In the genomic region with DNA sequence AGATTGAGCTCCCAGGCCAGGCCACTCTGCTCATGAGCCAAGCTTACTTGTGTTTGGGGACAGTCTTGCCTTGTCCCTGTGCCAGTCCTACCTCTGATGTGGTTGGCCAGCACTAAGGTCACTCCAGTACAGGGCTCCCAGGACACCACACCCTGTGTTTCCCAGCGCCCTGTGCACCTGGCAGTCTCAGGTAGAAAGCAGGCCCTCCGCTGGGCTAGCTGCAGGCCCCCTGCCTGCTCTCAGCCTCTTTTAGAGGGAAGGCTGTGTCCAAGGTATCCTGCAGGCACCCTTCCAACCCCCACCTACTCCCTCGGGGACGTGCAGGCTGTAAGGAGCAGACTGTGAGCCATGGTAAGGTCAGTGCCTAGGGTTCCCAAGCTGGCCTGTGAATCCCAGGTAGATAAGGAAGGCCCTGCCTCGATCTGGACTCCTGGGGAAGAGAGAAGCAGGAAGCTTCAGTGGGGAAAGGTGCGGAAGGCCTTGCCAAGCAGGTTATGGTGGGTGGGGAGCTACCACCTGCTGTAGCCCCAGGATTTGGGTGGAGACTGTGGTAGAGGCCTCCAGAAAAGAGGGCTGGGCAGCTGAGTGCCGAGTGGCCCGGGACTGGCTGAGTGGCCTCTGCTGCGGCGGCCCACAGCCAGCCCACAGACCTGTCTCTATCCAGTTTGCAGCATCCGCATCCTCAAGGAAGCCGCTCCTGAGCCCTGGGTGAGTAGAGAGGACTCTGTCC, we compare ENCODE assay signal across 12 mouse cellular contexts. TPM values are rescaled to one million over a fixed set of nuclear protein-coding genes. Genes with fewer than 3 reads are reported as not detected.
DNase-seq lines count a peak whose midpoint lies in the region; ATAC-seq lines count a peak whose summit lies in the region.
"Had no signal": no experiment of that assay in that cellular context is flagged by ENCODE, and none has a peak within 500 bp of the region (broad histone marks: within the 10 kb centered on the region; RNA-seq: fewer than 3 reads in every experiment).

No protein-coding gene starts in this region.

- WGBS in embryonic facial prominence, embryonic 12.5 days: 78% methylated on average over 12 of the region's 12 CpGs
- 80% methylated on average over 12 of the region's 12 CpGs for WGBS in embryonic facial prominence, embryonic 10.5 days
- 71% methylated on average over 12 of the region's 12 CpGs for WGBS in kidney, embryonic 14.5 days

- no peak overlapping the region for H3K4me3 ChIP-seq in embryonic facial prominence, embryonic 12.5 days
- no peak overlapping the region for H3K4me3 ChIP-seq in embryonic facial prominence, embryonic 10.5 days
- H3K4me3 ChIP-seq in kidney, embryonic 14.5 days (ENCODE audit: low read length): no peak overlapping the region
- H3K4me3 ChIP-seq: neural tube, embryonic 15.5 days had no signal

- no peak overlapping the region for H3K27ac ChIP-seq in embryonic facial prominence, embryonic 12.5 days
- no peak overlapping the region for H3K27ac ChIP-seq in embryonic facial prominence, embryonic 10.5 days (replicated peaks)
- no peak overlapping the region for H3K27ac ChIP-seq in kidney, embryonic 14.5 days (ENCODE audit: low read depth, low read length)
- H3K27ac ChIP-seq: macrophage; neural tube, embryonic 15.5 days had no signal

- H3K4me2 ChIP-seq in embryonic facial prominence, embryonic 12.5 days (replicated peaks): no peak overlapping the region
- H3K4me2 ChIP-seq in kidney, embryonic 14.5 days (replicated peaks; ENCODE audit: low read depth, low read length): no peak overlapping the region
- H3K4me2 ChIP-seq: neural tube, embryonic 15.5 days had no signal

- no peaks in the 10 kb centered on the region for H3K27me3 ChIP-seq in embryonic facial prominence, embryonic 12.5 days
- H3K27me3 ChIP-seq in embryonic facial prominence, embryonic 10.5 days (replicated peaks; ENCODE audit: low read depth, poor library complexity, severe bottlenecking): no peaks in the 10 kb centered on the region
- H3K27me3 ChIP-seq in kidney, embryonic 14.5 days (ENCODE audit: control insufficient read depth, insufficient read depth, low read length): no peaks in the 10 kb centered on the region
- H3K27me3 ChIP-seq: neural tube, embryonic 15.5 days had no signal

- H3K36me3 ChIP-seq in embryonic facial prominence, embryonic 12.5 days: no peaks in the 10 kb centered on the region
- no peaks in the 10 kb centered on the region for H3K36me3 ChIP-seq in embryonic facial prominence, embryonic 10.5 days (replicated peaks)
- H3K36me3 ChIP-seq in kidney, embryonic 14.5 days (ENCODE audit: control insufficient read depth, insufficient read depth, low read length): no peaks in the 10 kb centered on the region
- H3K36me3 ChIP-seq: neural tube, embryonic 15.5 days had no signal

- H3K4me1 ChIP-seq in embryonic facial prominence, embryonic 12.5 days: peaks cover 4% of the 10 kb centered on the region; the same call in 1 of the 2 replicates
- H3K4me1 ChIP-seq in embryonic facial prominence, embryonic 10.5 days: peaks cover 20% of the 10 kb centered on the region
- 0 out of 2 replicates have a peak, but pooled peaks cover 2% of the 10 kb centered on the region for H3K4me1 ChIP-seq in kidney, embryonic 14.5 days (ENCODE audit: control insufficient read depth, insufficient read depth, low read length)
- H3K4me1 ChIP-seq: neural tube, embryonic 15.5 days had no signal

- no peak for ATAC-seq in embryonic facial prominence, embryonic 12.5 days (ENCODE audit: insufficient number of reproducible peaks, insufficient read depth, low FRiP score, low TSS enrichment)
- no peak for ATAC-seq in kidney, embryonic 14.5 days (ENCODE audit: low FRiP score, low TSS enrichment)
- ATAC-seq: activated CD4-positive, CD25-positive, alpha-beta regulatory T cell, adult 4 months had no signal

- H3K9me3 ChIP-seq in embryonic facial prominence, embryonic 12.5 days: no peaks in the 10 kb centered on the region
- H3K9me3 ChIP-seq in embryonic facial prominence, embryonic 10.5 days: no peaks in the 10 kb centered on the region
- H3K9me3 ChIP-seq in kidney, embryonic 14.5 days (ENCODE audit: control insufficient read depth, low read length): no peaks in the 10 kb centered on the region
- H3K9me3 ChIP-seq: neural tube, embryonic 15.5 days had no signal

- no peak for DNase-seq in embryonic facial prominence, embryonic 10.5 days (ENCODE audit: low spot score)
- DNase-seq in kidney, adult 11 months: no peak
- peak; percentile 45 to 55 for DNase-seq in urinary bladder, adult 18-20 months (ENCODE audit: low spot score in 2 of 2)
- DNase-seq in urinary bladder, postnatal 4 days (ENCODE audit: low spot score in 2 of 2): no peak
- no peak for DNase-seq in cerebellum, postnatal 10 days
- DNase-seq in thymus, adult 18-20 months: no peak
- DNase-seq: right cerebral cortex, adult 18-20 months had no signal

- peak overlapping the region; percentile 17; the same call in 1 of the 2 replicates for H3K9ac ChIP-seq in embryonic facial prominence, embryonic 12.5 days
- H3K9ac ChIP-seq in kidney, embryonic 14.5 days (ENCODE audit: low read depth, low read length): peak overlapping the region; percentile 18; the same call in 1 of the 2 replicates
- H3K9ac ChIP-seq: neural tube, embryonic 15.5 days had no signal

RNA-seq across cellular contexts. Expression of gene Ppard, which starts 39.2 kb away (rescaled TPM):
- polyA plus RNA-seq in embryonic facial prominence, embryonic 12.5 days (2016; fragmentation: Nextera tagmentation; extraction: Ambion mirVana): 2.5 and 3.2 TPM in 2 replicates
- polyA plus RNA-seq in embryonic facial prominence, embryonic 10.5 days (2016; fragmentation: Nextera tagmentation; extraction: Ambion mirVana): 1.4 and 1.9 TPM in 2 replicates
- 2.3 and 3.5 TPM in 2 replicates for polyA plus RNA-seq in kidney, embryonic 14.5 days (2014; fragmentation: Nextera tagmentation; extraction: Ambion mirVana)

RNA-seq across cellular contexts. Expression of gene Fance, which starts 41.6 kb away (rescaled TPM):
- polyA plus RNA-seq in embryonic facial prominence, embryonic 12.5 days (2016; fragmentation: Nextera tagmentation; extraction: Ambion mirVana): 37.0 and 38.4 TPM in 2 replicates
- 28.4 and 30.9 TPM in 2 replicates for polyA plus RNA-seq in embryonic facial prominence, embryonic 10.5 days (2016; fragmentation: Nextera tagmentation; extraction: Ambion mirVana)
- polyA plus RNA-seq in kidney, embryonic 14.5 days (2014; fragmentation: Nextera tagmentation; extraction: Ambion mirVana): 24.1 and 31.9 TPM in 2 replicates

RNA-seq across cellular contexts. Expression of gene Rpl10a, which starts 56.6 kb away (rescaled TPM):
- polyA plus RNA-seq in embryonic facial prominence, embryonic 12.5 days (2016; fragmentation: Nextera tagmentation; extraction: Ambion mirVana): 496 and 505 TPM in 2 replicates
- polyA plus RNA-seq in embryonic facial prominence, embryonic 10.5 days (2016; fragmentation: Nextera tagmentation; extraction: Ambion mirVana): 539 and 546 TPM in 2 replicates
- 911 and 1,064 TPM in 2 replicates for polyA plus RNA-seq in kidney, embryonic 14.5 days (2014; fragmentation: Nextera tagmentation; extraction: Ambion mirVana)

Comparison
In these comparisons a context has a peak if more than half of its experiments do, and no peak if none do; other contexts are left out.
1. DNase-seq: peak in urinary bladder, adult 18-20 months (2 of 2); none in embryonic facial prominence, embryonic 10.5 days (single experiment), kidney, adult 11 months (single experiment), urinary bladder, postnatal 4 days (0 of 2), cerebellum, postnatal 10 days (0 of 2) and thymus, adult 18-20 months (0 of 2).